Mouse (Mus musculus): ENCODE data around the gene Gm6205.
"Not testable (repeated sequence)": the region's sequence is repeated elsewhere in the genome, so short reads cannot be mapped to it uniquely, and the experiment has no call there.

Gene Gm6205

DNA sequence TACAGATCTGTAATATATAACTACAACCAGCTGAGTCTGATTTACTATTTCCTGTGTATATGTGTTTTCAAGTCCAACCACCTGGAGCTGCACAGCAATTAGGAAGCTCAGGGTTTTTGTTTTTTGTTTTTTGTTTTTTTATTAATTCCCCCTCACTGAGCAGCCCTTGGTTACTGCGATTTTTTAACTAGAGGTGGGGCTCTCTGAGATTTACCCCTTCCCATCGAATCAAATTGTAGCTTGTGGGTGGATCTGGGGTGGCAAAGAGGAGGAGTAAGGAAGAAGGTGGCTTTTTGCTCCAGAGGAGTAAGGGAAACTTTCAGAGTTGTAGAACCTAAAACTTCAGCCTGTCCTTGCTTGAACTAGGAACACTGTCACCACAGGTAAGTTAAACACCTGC lies at the start of gene Gm6205:
TSS of gene Gm6205 (plus strand) at position 301 of the 400 bp plus-strand sequence.
- DNase-seq = not testable (repeated sequence)

- DNase-seq = not testable (repeated sequence)
These were observed 31.9 kb upstream of the Gm6205 start, which contains the start of gene Gm3147 for GRCm38 (mm10) chr5:94616242-94616641. Gm3147 (minus strand) TSS chr5:94616342.

DNA sequence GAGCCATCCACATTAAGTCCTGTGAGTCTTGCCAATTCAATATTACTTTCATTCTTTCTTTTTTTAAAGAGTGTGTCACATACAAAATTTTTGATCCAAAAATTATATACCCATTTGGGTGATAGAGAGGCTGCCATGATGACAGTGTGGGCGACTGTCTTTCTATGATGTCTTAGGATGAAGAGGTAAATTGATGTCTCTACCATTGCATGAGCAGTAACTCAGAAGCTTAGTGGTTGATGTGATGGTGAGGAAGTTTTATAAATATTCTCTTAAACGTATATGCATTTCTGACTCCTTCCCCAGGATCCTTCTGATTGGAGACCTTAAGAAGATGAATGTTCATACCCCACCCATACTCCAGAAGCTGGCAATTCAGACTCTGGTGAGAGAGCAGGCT lies 24.5 kb upstream of the Gm6205 start, which contains the start of gene Gm6509:
TSS of gene Gm6509 (plus strand) at position 301 of the 400 bp plus-strand sequence.
- not testable (repeated sequence) for DNase-seq

Data from cerebellum, adult 18-20 months (tissue).